Mouse (Mus musculus) MEL (cell line): ENCODE results near the gene Cirbp. TPM values are rescaled to one million over a fixed set of nuclear protein-coding genes. Genes with fewer than 3 reads are reported as not detected.

ENCODE experiments used
- DNase-seq: peaks from one replicate; pipeline ENCODE4 v3.0.0; 2011; ENCODE audit warnings: low read depth, low spot score
- H3K27ac ChIP-seq: 2 replicates; pipeline ENCODE4 v1.5.1; 2012; ENCODE audit warnings: low read depth, mild to moderate bottlenecking, control low read depth, low read length, moderate library complexity; ENCODE audit not compliant: control insufficient read depth
- H3K27me3 ChIP-seq, 2 experiments: fragments of 150-350 bp in 1 of 2; sonication (generic) in 1 of 2; 2 replicates each; pipeline ENCODE4 v1.6.1; 2012; ENCODE audit warnings: low read length in 2 of 2, mild to moderate bottlenecking in 2 of 2, improper control_type of control experiment in 1 of 2, moderate library complexity in 1 of 2; ENCODE audit not compliant: insufficient read depth in 2 of 2, control insufficient read depth in 1 of 2
- H3K36me3 ChIP-seq, 2 experiments: 2 replicates each; pipeline ENCODE4 v1.6.1; 2012 to 2014; ENCODE audit warnings: low read length in 2 of 2, improper control_type of control experiment in 1 of 2, inconsistent platforms in 1 of 2, mild to moderate bottlenecking in 1 of 2; ENCODE audit not compliant: insufficient read depth in 2 of 2, control insufficient read depth in 1 of 2
- H3K4me1 ChIP-seq, 2 experiments: fragments of 150-350 bp in 1 of 2; sonication (generic) in 1 of 2; 2 replicates each; pipeline ENCODE4 v1.6.1; 2012; ENCODE audit warnings: low read length in 2 of 2, improper control_type of control experiment in 1 of 2, mild to moderate bottlenecking in 1 of 2; ENCODE audit not compliant: insufficient read depth in 2 of 2, control insufficient read depth in 1 of 2
- H3K4me3 ChIP-seq, 2 experiments: fragments of 150-350 bp in 1 of 2; sonication (generic) in 1 of 2; 2 replicates each; pipeline ENCODE4 v1.5.1; 2012; ENCODE audit warnings: low read depth in 2 of 2, low read length in 2 of 2, mild to moderate bottlenecking in 2 of 2, moderate library complexity in 2 of 2, control low read depth in 1 of 2, improper control_type of control experiment in 1 of 2; ENCODE audit not compliant: control insufficient read depth in 1 of 2, insufficient read depth in 1 of 2
- H3K79me2 ChIP-seq: 2 replicates; pipeline ENCODE4 v1.6.1; 2012; ENCODE audit warnings: mild to moderate bottlenecking, low read length, moderate library complexity; ENCODE audit not compliant: control insufficient read depth, poor library complexity, insufficient read depth
- H3K9ac ChIP-seq: 2 replicates; pipeline ENCODE4 v1.6.1; 2012; ENCODE audit warnings: low read depth, mild to moderate bottlenecking, control low read depth, low read length, moderate library complexity; ENCODE audit not compliant: control insufficient read depth, poor library complexity, severe bottlenecking
- H3K9me3 ChIP-seq: fragments of 150-350 bp; sonication (generic); replicated peaks from 2 replicates; pipeline ENCODE4 v1.6.1; 2012; ENCODE audit warnings: mild to moderate bottlenecking, low read length, improper control_type of control experiment, moderate library complexity; ENCODE audit not compliant: insufficient read depth
- MAX ChIP-seq: IDR thresholded peaks from 2 replicates; pipeline ENCODE4 v1.6.1; 2011; ENCODE audit warnings: low read length, improper control_type of control experiment
- MAZ ChIP-seq: IDR thresholded peaks from 2 replicates; pipeline ENCODE4 v1.6.1; 2012; ENCODE audit warnings: low read depth, mild to moderate bottlenecking, inconsistent platforms, low read length, improper control_type of control experiment
- SIN3A ChIP-seq: IDR thresholded peaks from 2 replicates; pipeline ENCODE4 v1.6.1; 2012; ENCODE audit warnings: low read length, improper control_type of control experiment, inconsistent platforms
- USF2 ChIP-seq, 2 experiments: IDR thresholded peaks; 2 replicates each; pipeline ENCODE4 v1.6.1; 2011 to 2012; ENCODE audit warnings: improper control_type of control experiment in 2 of 2, low read length in 2 of 2, borderline replicate concordance in 1 of 2, inconsistent platforms in 1 of 2, low read depth in 1 of 2, mild to moderate bottlenecking in 1 of 2; ENCODE audit not compliant: insufficient read depth in 1 of 2
- ZKSCAN1 ChIP-seq: IDR thresholded peaks from 2 replicates; pipeline ENCODE4 v1.6.1; 2012; ENCODE audit warnings: low read depth, mild to moderate bottlenecking, inconsistent platforms, low read length, improper control_type of control experiment, moderate library complexity
- ZNF384 ChIP-seq: IDR thresholded peaks from 2 replicates; pipeline ENCODE4 v1.6.1; 2012; ENCODE audit warnings: low read depth, mild to moderate bottlenecking, inconsistent platforms, low read length, improper control_type of control experiment
- polyA plus RNA-seq, 2 experiments: library from polyadenylated mRNA; stranded (reverse) in 1 of 2; unstranded in 1 of 2; fragments of >175 nt in 1 of 2; fragments of >200 nt in 1 of 2; gene quantifications; 2 replicates each; pipeline versions ENCODE4 v1.2.1 to v1.2.4; 2012; ENCODE audit warnings: low replicate concordance in 2 of 2, low read depth in 1 of 2; ENCODE audit not compliant: insufficient read length in 2 of 2, insufficient read depth in 1 of 2, missing spikeins in 1 of 2
- total RNA-seq: library from RNA; depleted of rRNA; stranded (reverse); fragments of 300-350 nt; gene quantifications from 2 replicates; pipeline ENCODE4 v1.2.3, GENCODE M21; 2012

The Cirbp gene
- total and polyA plus RNA-seq, 3 experiments = 21.2 to 56.6 TPM; not detected in 1

DNA sequence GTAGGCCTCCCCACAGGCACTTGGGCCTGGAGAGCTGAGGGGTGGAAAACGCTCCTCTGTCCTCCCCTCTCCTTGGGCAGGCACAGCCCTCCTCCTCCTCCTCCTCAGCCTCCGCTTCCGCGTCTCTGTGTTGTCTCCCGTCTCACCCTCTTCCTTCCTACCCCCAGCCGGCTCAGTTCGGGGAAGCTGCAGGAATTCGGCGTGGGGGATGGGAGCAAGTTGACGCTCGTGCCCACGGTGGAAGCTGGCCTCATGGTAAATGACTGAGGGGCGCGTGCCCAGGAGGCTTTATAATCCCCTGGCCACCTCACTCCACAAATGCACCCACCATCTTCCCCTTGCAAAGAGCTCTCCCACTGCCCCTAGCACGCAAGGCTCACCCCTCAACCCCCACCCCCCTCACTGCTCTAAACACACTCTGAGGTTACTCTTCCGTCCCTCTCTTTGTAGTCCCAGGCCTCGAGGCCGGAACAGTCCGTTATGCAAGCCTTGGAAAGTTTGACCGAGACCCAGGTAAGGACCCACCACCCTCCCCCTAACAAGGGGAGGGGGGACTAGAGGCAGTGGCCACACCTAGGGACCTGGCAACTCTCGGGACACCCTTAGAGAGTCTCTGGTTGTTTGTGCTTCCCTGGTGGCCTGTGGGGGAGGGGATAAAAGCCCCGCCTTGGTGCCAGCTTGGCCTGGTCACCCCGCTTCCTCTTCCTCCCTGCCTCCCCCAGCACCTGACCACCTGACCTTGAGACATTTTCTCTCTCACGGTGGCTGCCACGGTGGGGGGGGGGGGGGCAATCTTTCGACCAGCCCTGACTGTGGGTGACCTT lies 14.4 kb upstream of the Cirbp start:
- Histone ChIP-seq H3K36me3 (peaks cover 0 to 19% of the 10 kb centered on the region in 2 experiments; a peak in 2 of 4 replicates), H3K4me1 (peaks cover 2 to 39% of the 10 kb centered on the region in 2 experiments; a peak in 3 of 4 replicates), H3K27ac (peak overlapping the region; percentile 26), H3K9ac (peak overlapping the region; percentile 87), H3K79me2 (peaks cover 32% of the 10 kb centered on the region), H3K9me3 (no peaks in the 10 kb centered on the region), H3K27me3 (no peaks in the 10 kb centered on the region)
- no peak for DNase-seq
- TF ChIP-seq MAZ (0 out of 2 replicates have a peak, but pooled peaks have one; percentile 12), SIN3A (0 out of 2 replicates have a peak, but pooled peaks have one; percentile 9), MAX (no peak)
- TF ChIP-seq, all 39 proteins: peak for 2
- H3K4me3 ChIP-seq = peak overlapping the region; percentile 84 to 90

DNA sequence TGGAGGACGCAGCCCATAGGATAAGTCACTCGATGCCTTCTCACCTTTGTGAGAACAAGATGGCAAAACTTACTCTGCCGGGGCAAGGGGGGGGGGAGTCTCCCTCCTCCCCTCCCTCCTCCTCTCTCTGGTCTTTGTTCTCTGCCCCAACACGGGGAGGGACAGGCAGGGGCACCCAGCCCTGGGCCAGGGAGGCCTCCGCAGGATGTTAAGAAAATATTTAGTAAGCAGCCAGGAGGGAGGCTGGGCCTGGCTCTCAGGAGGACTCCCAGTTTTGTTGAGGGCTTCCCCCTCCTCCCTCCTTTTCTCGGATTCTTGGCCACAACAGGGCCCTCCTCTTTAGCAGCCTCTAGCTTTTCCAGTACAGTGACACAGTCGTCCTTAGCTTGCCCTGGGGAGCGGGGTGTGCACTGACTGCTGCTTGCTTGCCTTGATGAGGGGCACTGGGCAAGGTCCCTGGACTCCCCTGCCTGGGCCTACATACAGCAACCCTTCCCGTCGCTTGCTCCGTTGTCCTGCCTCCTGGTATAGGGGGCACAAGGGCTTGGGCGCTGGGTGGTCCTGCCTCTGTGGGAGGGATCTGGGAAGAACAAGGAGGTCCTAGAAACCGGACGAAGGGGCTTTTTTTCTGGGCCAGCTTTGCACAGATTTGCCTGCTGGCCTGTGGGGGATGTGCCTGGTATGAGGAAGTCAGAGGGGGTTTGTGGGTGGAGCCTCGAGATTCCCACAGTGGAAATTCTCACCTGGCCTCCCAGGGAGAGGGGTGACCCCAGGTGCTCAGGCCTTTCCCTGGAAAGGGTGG lies 13.5 kb upstream of the Cirbp start:
- Histone ChIP-seq H3K27me3 (no peaks in the 10 kb centered on the region), H3K79me2 (peaks cover 32% of the 10 kb centered on the region), H3K36me3 (peaks cover 0 to 17% of the 10 kb centered on the region in 2 experiments; a peak in 2 of 4 replicates), H3K9me3 (no peaks in the 10 kb centered on the region), H3K4me3 (no peak overlapping the region), H3K27ac (no peak overlapping the region)
- no peak for DNase-seq
- TF ChIP-seq USF2 (IDR thresholded peaks at IDR 0.05; ENCODE audit: borderline replicate concordance in 1 of 2, insufficient read depth in 1 of 2, low read depth in 1 of 2, low read length in 2 of 2) = no peak
- no peak for TF ChIP-seq ZNF384
- TF ChIP-seq, all 39 proteins: peak for 0
- H3K9ac ChIP-seq = no peak overlapping the region
- peaks cover 2 to 31% of the 10 kb centered on the region in 2 experiments; a peak in 3 of 4 replicates for H3K4me1 ChIP-seq

DNA sequence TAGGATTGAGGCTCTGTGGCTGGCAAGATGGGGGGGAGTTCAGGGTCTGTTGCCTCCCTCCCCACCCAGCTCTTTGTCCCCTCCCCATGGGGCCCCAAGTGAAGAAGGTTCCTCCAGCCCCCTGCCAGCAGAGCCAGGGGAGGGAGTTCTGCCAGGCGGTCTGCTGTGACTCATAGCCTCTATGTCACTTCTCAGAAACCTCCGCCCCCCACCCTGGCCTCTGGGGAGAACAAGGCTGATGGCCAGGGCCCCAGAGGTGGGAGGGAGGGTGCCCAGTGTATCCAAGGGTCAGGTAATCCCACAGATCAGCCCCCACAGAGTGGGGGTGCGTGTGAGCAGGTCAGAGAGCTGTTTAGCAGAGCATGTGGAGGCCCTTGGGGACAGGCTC lies 12.9 kb upstream of the Cirbp start:
- Histone ChIP-seq H3K4me3 (no peak overlapping the region), H3K79me2 (peaks cover 32% of the 10 kb centered on the region), H3K4me1 (peaks cover 2 to 31% of the 10 kb centered on the region in 2 experiments; a peak in 3 of 4 replicates), H3K9me3 (no peaks in the 10 kb centered on the region), H3K27ac (no peak overlapping the region; the same call in 1 of the 2 replicates), H3K9ac (no peak overlapping the region), H3K27me3 (no peaks in the 10 kb centered on the region), H3K36me3 (peaks cover 0 to 20% of the 10 kb centered on the region in 2 experiments; a peak in 2 of 4 replicates)
- TF ChIP-seq ZKSCAN1 (no peak), MAZ (0 out of 2 replicates have a peak, but pooled peaks have one; percentile 28)
- no peak for DNase-seq
